Mouse (Mus musculus) mouse trophoblast stem cell (cell line): ENCODE results near the gene Gm14401.
"Not testable (repeated sequence)": the region's sequence is repeated elsewhere in the genome, so short reads cannot be mapped to it uniquely, and the experiment has no call there.

Experiments
- in situ Hi-C, 2 experiments: fragments of 300-500 bp; cut with MseI, MboI; formaldehyde crosslinking; loops; 2 replicates in 1 of 2; 3 replicates in 1 of 2; pipeline ENCODE4 v1.15.1; 2025

The Gm14401 gene

GRCm38 (mm10) chr2:177073432-177074423 lies at the start of gene Gm14401:
Gm14401 (plus strand) TSS chr2:177074320.
- in situ Hi-C loops, result not testable (repeated sequence)

DNA sequence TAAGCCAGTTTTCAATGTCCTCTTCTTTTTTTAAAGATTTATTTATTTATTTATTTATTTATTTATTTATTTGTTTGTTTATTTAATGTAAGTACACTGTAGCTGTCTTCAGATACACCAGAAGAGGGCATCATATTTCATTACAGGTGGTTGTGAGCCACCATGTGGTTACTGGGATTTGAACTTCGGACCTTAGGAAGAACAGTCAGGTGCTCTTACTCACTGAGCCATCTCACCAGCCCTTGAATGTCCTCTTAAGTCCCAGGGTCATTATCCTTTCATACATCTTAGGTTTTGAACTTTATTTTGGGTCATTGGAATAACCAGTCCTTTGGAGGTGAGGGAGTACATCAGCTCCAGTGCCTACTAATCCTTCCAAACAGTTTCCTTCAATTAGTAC lies 1.3 kb upstream of the Gm14401 start:
- in situ Hi-C loops, result not testable (repeated sequence)

DNA sequence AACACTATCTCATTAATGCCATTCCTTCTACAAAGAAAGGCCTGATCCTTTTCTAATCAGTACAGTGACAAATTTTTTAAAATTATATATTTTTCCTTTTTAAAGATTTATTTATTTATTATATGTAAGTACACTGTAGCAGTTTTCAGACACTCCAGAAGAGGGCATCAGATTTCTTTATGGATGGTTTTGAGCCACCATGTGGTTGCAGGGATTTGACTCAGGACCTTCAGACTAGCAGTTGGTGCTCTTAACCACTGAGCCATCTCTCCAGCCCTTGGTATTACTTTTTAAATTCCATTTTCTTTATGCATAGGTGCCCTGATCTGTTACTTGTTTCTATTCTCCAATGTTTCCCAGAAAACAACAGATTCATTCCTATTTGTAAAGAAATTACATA lies 895 bp downstream of the Gm14401 start:
- in situ Hi-C loops, result not testable (repeated sequence)

DNA sequence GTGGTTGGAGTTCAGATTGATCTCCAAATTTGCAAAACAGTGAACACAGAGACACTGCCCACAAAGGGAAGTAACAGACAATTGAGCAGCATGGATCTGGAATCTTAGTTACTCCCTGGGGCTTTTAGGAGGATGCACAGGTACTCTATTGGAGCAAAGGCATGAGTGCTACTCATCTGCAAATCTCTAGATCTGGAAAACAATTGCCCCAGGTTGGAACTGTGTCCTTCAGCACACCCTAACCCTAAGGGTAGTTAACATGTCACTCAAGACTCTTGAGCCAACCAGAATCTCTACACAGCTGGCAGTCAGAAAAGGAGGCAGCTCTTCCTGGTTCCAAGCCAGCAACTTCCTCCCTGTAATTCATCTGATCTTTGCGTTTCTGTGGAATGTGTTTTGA lies 5.7 kb downstream of the Gm14401 start:
- in situ Hi-C loops, result not testable (repeated sequence)

GRCm38 (mm10) chr2:177109086-177109485 lies 35.0 kb downstream of the Gm14401 start:
- in situ Hi-C loops, result not testable (repeated sequence)

GRCm38 (mm10) chr2:177129097-177129496 lies 55.0 kb downstream of the Gm14401 start:
- in situ Hi-C loops, result not testable (repeated sequence)
